Mouse (Mus musculus) heart, embryonic 14.5 days (tissue): ENCODE results near the gene Mesp2. TPM values are rescaled to one million over a fixed set of nuclear protein-coding genes. Genes with fewer than 3 reads are reported as not detected.
A peak's percentile ranks its signal among the peaks of the same experiment; 100 is the strongest.

ENCODE experiments used
- ATAC-seq: fragments of 200-750 bp; cut with Nextera tagmentation; 2 replicates; pipeline ENCODE4 v1.8.0; 2017; ENCODE audit warnings: low read depth, moderate TSS enrichment; ENCODE audit not compliant: insufficient number of reproducible peaks, insufficient read depth, low FRiP score
- H3K27ac ChIP-seq, 2 experiments: fragments of 200-500 bp in 1 of 2; fragments of 300-500 bp in 1 of 2; sonication (generic) in 1 of 2; replicated peaks in 1 of 2; 2 replicates each; pipeline ENCODE4 v1.5.1; 2012 to 2014; ENCODE audit warnings: low read depth in 2 of 2, low read length in 2 of 2, control low read depth in 1 of 2, mild to moderate bottlenecking in 1 of 2, mixed read lengths in 1 of 2; ENCODE audit not compliant: control insufficient read depth in 1 of 2, insufficient read depth in 1 of 2
- H3K27me3 ChIP-seq: fragments of 300-500 bp; sonication (generic); 2 replicates; pipeline ENCODE4 v1.6.1; 2014; ENCODE audit warnings: mild to moderate bottlenecking, low read length, control low read depth; ENCODE audit not compliant: control insufficient read depth, insufficient read depth
- H3K36me3 ChIP-seq: fragments of 300-500 bp; sonication (generic); 2 replicates; pipeline ENCODE4 v1.6.1; 2014; ENCODE audit warnings: mild to moderate bottlenecking, control low read depth, low read length, mixed read lengths; ENCODE audit not compliant: control insufficient read depth, insufficient read depth
- H3K4me1 ChIP-seq, 2 experiments: fragments of 200-500 bp in 1 of 2; fragments of 300-500 bp in 1 of 2; sonication (generic) in 1 of 2; 2 replicates each; pipeline ENCODE4 v1.6.1; 2012 to 2014; ENCODE audit warnings: low read length in 2 of 2, control low read depth in 1 of 2, mixed read lengths in 1 of 2; ENCODE audit not compliant: control insufficient read depth in 2 of 2, insufficient read depth in 2 of 2
- H3K4me2 ChIP-seq: fragments of 300-500 bp; sonication (generic); 2 replicates; pipeline ENCODE4 v1.6.1; 2014; ENCODE audit warnings: mild to moderate bottlenecking, low read length
- H3K4me3 ChIP-seq, 2 experiments: fragments of 200-500 bp in 1 of 2; fragments of 300-500 bp in 1 of 2; sonication (generic) in 1 of 2; 2 replicates each; pipeline ENCODE4 v1.5.1; 2012 to 2014; ENCODE audit warnings: low read length in 2 of 2, mild to moderate bottlenecking in 2 of 2, control low read depth in 1 of 2, low read depth in 1 of 2, moderate library complexity in 1 of 2; ENCODE audit not compliant: control insufficient read depth in 1 of 2, insufficient read depth in 1 of 2
- H3K9ac ChIP-seq: fragments of 300-500 bp; sonication (generic); 2 replicates; pipeline ENCODE4 v1.6.1; 2014; ENCODE audit warnings: mild to moderate bottlenecking, low read length
- H3K9me3 ChIP-seq: fragments of 300-500 bp; sonication (generic); 2 replicates; pipeline ENCODE4 v1.6.1; 2016; ENCODE audit warnings: low read length, control low read depth; ENCODE audit not compliant: control insufficient read depth
- WGBS: fragments of 180-500 bp; shearing (Covaris S2); extraction: QIAGEN DNeasy Blood & Tissue Kit; methylation state at CpG from one replicate; pipeline ENCODE4 v1.1.7; 2014; 5-methylcytosine and 5-hydroxymethylcytosine counted together
- polyA plus RNA-seq: library from polyadenylated mRNA; unstranded; fragments of >200 nt; fragmentation: Nextera tagmentation; extraction: Ambion mirVana; gene quantifications from 2 replicates; pipeline ENCODE4 v1.2.1, GENCODE M21; 2014

Gene Mesp2
- polyA plus RNA-seq, 1 experiment from 2014 or later = 0.27 TPM

GRCm38 (mm10) chr7:79832980-79833379 lies 22.5 kb downstream of the Mesp2 start:
- no peaks in the 10 kb centered on the region for H3K36me3 ChIP-seq

GRCm38 (mm10) chr7:79835196-79835595 lies 24.7 kb downstream of the Mesp2 start:
- ATAC-seq = no peak
- Histone ChIP-seq H3K4me1 (no peaks in the 10 kb centered on the region), H3K9ac (no peak overlapping the region), H3K36me3 (no peaks in the 10 kb centered on the region), H3K4me2 (no peak overlapping the region), H3K27ac (no peak overlapping the region), H3K27me3 (no peaks in the 10 kb centered on the region), H3K9me3 (no peaks in the 10 kb centered on the region), H3K4me3 (no peak overlapping the region)
- WGBS = 85% methylated on average over 6 of the region's 6 CpGs

More at GRCm38 (mm10) chr7:79832980-79833379, 22.5 kb downstream of the Mesp2 start:
- Histone ChIP-seq H3K9me3 (no peaks in the 10 kb centered on the region), H3K27me3 (no peaks in the 10 kb centered on the region), H3K4me1 (no peaks in the 10 kb centered on the region), H3K4me3 (no peak overlapping the region), H3K4me2 (no peak overlapping the region), H3K27ac (no peak overlapping the region), H3K9ac (no peak overlapping the region)
- ATAC-seq = no peak

GRCm38 (mm10) chr7:79837247-79837646 lies 26.7 kb downstream of the Mesp2 start:
- 59% methylated on average over 2 of the region's 2 CpGs for WGBS
- Histone ChIP-seq H3K27me3 (no peaks in the 10 kb centered on the region), H3K4me1 (no peaks in the 10 kb centered on the region), H3K9ac (no peak overlapping the region), H3K4me2 (no peak overlapping the region), H3K36me3 (no peaks in the 10 kb centered on the region), H3K9me3 (no peaks in the 10 kb centered on the region), H3K4me3 (no peak overlapping the region), H3K27ac (no peak overlapping the region)
- no peak for ATAC-seq

- H3K27ac ChIP-seq = no peak overlapping the region
- no peaks in the 10 kb centered on the region for H3K36me3 ChIP-seq
- H3K4me1 ChIP-seq = peaks cover 5 to 8% of the 10 kb centered on the region in 2 experiments; a peak in 3 of 4 replicates
- peaks cover 5% of the 10 kb centered on the region; the same call in 1 of the 2 replicates for H3K27me3 ChIP-seq
- H3K4me2 ChIP-seq = no peak overlapping the region
- H3K9ac ChIP-seq = no peak overlapping the region
- 63% methylated on average over 7 of the region's 7 CpGs for WGBS
- no peak for ATAC-seq
- H3K9me3 ChIP-seq = no peaks in the 10 kb centered on the region
- no peak overlapping the region for H3K4me3 ChIP-seq
Measured at GRCm38 (mm10) chr7:79842163-79842562, 31.6 kb downstream of the Mesp2 start.

- ATAC-seq = no peak
- Histone ChIP-seq H3K9me3 (no peaks in the 10 kb centered on the region), H3K4me3 (no peak overlapping the region), H3K27ac (peak overlapping the region in 1 of 2 experiments; percentile 25; a peak in 1 of 4 replicates), H3K4me1 (peaks cover 9 to 15% of the 10 kb centered on the region in 2 experiments), H3K9ac (no peak overlapping the region), H3K36me3 (no peaks in the 10 kb centered on the region), H3K27me3 (peaks cover 6% of the 10 kb centered on the region; the same call in 1 of the 2 replicates), H3K4me2 (no peak overlapping the region)
- whole genome bisulfite sequencing = 59% methylated on average over 8 of the region's 8 CpGs
Measured at GRCm38 (mm10) chr7:79844090-79844802, 33.7 kb downstream of the Mesp2 start.

GRCm38 (mm10) chr7:79846342-79846741 lies 35.8 kb downstream of the Mesp2 start:
- Histone ChIP-seq H3K36me3 (no peaks in the 10 kb centered on the region), H3K4me1 (peaks cover 9 to 15% of the 10 kb centered on the region in 2 experiments), H3K4me2 (no peak overlapping the region), H3K27ac (no peak overlapping the region), H3K9me3 (no peaks in the 10 kb centered on the region), H3K27me3 (peaks cover 6% of the 10 kb centered on the region; the same call in 1 of the 2 replicates), H3K9ac (no peak overlapping the region), H3K4me3 (no peak overlapping the region)
- WGBS = 74% methylated on average over 2 of the region's 2 CpGs
- no peak for ATAC-seq

- Histone ChIP-seq H3K4me2 (peak overlapping the region; percentile 86), H3K27ac (no peak overlapping the region), H3K27me3 (peaks cover 6% of the 10 kb centered on the region; the same call in 1 of the 2 replicates), H3K36me3 (no peaks in the 10 kb centered on the region), H3K9ac (peak overlapping the region; percentile 71), H3K9me3 (no peaks in the 10 kb centered on the region), H3K4me1 (peaks cover 9 to 15% of the 10 kb centered on the region in 2 experiments), H3K4me3 (peak overlapping the region; percentile 48 to 51)
- ATAC-seq = peak; percentile 37; the same call in 1 of the 2 replicates
- WGBS = 5% methylated on average over 52 of the region's 53 CpGs
Measured at GRCm38 (mm10) chr7:79847456-79848451, 37.2 kb downstream of the Mesp2 start.
